Mouse (Mus musculus): Measurements from ENCODE around the gene Six5.
A peak's percentile ranks its signal among the peaks of the same experiment; 100 is the strongest.

Gene Six5

GRCm38 (mm10) chr7:19094471-19094825 lies at the start of gene Six5:
Gene Six5 (plus strand): TSS chr7:19094594.
- peak; percentile 73 for DNase-seq

GRCm38 (mm10) chr7:19044616-19045015 lies 49.8 kb upstream of the Six5 start:
- DNase-seq, result no peak

GRCm38 (mm10) chr7:19046286-19047069 lies 47.9 kb upstream of the Six5 start:
- peak; percentile 67 for DNase-seq

- no peak for DNase-seq
Measured at GRCm38 (mm10) chr7:19048006-19048527, 46.3 kb upstream of the Six5 start.

- DNase-seq, result no peak
Measured at GRCm38 (mm10) chr7:19049252-19049651, 45.1 kb upstream of the Six5 start.

GRCm38 (mm10) chr7:19050172-19050571 lies 44.2 kb upstream of the Six5 start:
- no peak for DNase-seq

GRCm38 (mm10) chr7:19051161-19051560 lies 43.2 kb upstream of the Six5 start:
- no peak for DNase-seq

GRCm38 (mm10) chr7:19052345-19053135 lies 41.9 kb upstream of the Six5 start:
- DNase-seq, result no peak

GRCm38 (mm10) chr7:19053136-19053532 lies 41.3 kb upstream of the Six5 start:
- no peak for DNase-seq

- peak; percentile 73 for DNase-seq
Measured at GRCm38 (mm10) chr7:19054047-19054776, 40.2 kb upstream of the Six5 start, which contains the start of gene Rsph6a. Gene Rsph6a (plus strand): TSS chr7:19054690.

GRCm38 (mm10) chr7:19054777-19055076 lies 39.7 kb upstream of the Six5 start:
- no peak for DNase-seq

GRCm38 (mm10) chr7:19055108-19055507 lies 39.3 kb upstream of the Six5 start:
- DNase-seq, result no peak

- no peak for DNase-seq
Measured at GRCm38 (mm10) chr7:19057405-19057804, 37.0 kb upstream of the Six5 start.

- DNase-seq, result no peak
Measured at GRCm38 (mm10) chr7:19065896-19066295, 28.5 kb upstream of the Six5 start.

GRCm38 (mm10) chr7:19067063-19067462 lies 27.3 kb upstream of the Six5 start:
- no peak for DNase-seq

GRCm38 (mm10) chr7:19067935-19068334 lies 26.5 kb upstream of the Six5 start:
- DNase-seq, result no peak

GRCm38 (mm10) chr7:19068707-19069106 lies 25.7 kb upstream of the Six5 start:
- DNase-seq, result peak; percentile 82

- DNase-seq, result no peak
Measured at GRCm38 (mm10) chr7:19069500-19069899, 24.9 kb upstream of the Six5 start.

- peak; percentile 1 for DNase-seq
Measured at GRCm38 (mm10) chr7:19071024-19071423, 23.4 kb upstream of the Six5 start.

- peak; percentile 47 for DNase-seq
Measured at GRCm38 (mm10) chr7:19073504-19073903, 20.9 kb upstream of the Six5 start.

- DNase-seq, result peak; percentile 2
Measured at GRCm38 (mm10) chr7:19074494-19074893, 19.9 kb upstream of the Six5 start.

- peak; percentile 1 for DNase-seq
Measured at GRCm38 (mm10) chr7:19075231-19075630, 19.2 kb upstream of the Six5 start.
